Mouse (Mus musculus) neural tube, embryonic 13.5 days (tissue): ENCODE data around the gene Cdk20. TPM values are rescaled to one million over a fixed set of nuclear protein-coding genes. Genes with fewer than 3 reads are reported as not detected.

Experiments
- ATAC-seq: fragments of 200-750 bp; cut with Nextera tagmentation; 2 replicates; pipeline ENCODE4 v1.8.0; 2017; ENCODE audit warnings: low read depth, mild to moderate bottlenecking, moderate TSS enrichment, moderate library complexity
- H3K27ac ChIP-seq: fragments of 300-500 bp; sonication (generic); replicated peaks from 2 replicates; pipeline ENCODE4 v1.5.1; 2015; ENCODE audit warnings: moderate library complexity, mild to moderate bottlenecking, inconsistent platforms
- H3K27me3 ChIP-seq: fragments of 300-500 bp; sonication (generic); 2 replicates; pipeline ENCODE4 v1.6.1; 2015; ENCODE audit warnings: mild to moderate bottlenecking, inconsistent platforms
- H3K36me3 ChIP-seq: fragments of 300-500 bp; sonication (generic); 2 replicates; pipeline ENCODE4 v1.6.1; 2015; ENCODE audit warnings: mild to moderate bottlenecking, inconsistent platforms
- H3K4me1 ChIP-seq: fragments of 300-500 bp; sonication (generic); replicated peaks from 2 replicates; pipeline ENCODE4 v1.6.1; 2015; ENCODE audit warnings: inconsistent platforms
- H3K4me2 ChIP-seq: fragments of 300-500 bp; sonication (generic); 2 replicates; pipeline ENCODE4 v1.6.1; 2015; ENCODE audit warnings: inconsistent platforms, mild to moderate bottlenecking, moderate library complexity
- H3K4me3 ChIP-seq: fragments of 300-500 bp; sonication (generic); 2 replicates; pipeline ENCODE4 v1.5.1; 2015; ENCODE audit warnings: mild to moderate bottlenecking, inconsistent platforms
- H3K9ac ChIP-seq: fragments of 300-500 bp; sonication (generic); 2 replicates; pipeline ENCODE4 v1.6.1; 2015; ENCODE audit warnings: moderate library complexity, mild to moderate bottlenecking, inconsistent platforms
- H3K9me3 ChIP-seq: fragments of 300-500 bp; sonication (generic); 2 replicates; pipeline ENCODE4 v1.6.1; 2016; ENCODE audit warnings: inconsistent platforms
- WGBS: fragments of 180-500 bp; shearing (Covaris S2); methylation state at CpG from one replicate; pipeline ENCODE4 v1.1.7; 2015; 5-methylcytosine and 5-hydroxymethylcytosine counted together
- polyA plus RNA-seq: library from polyadenylated mRNA; unstranded; fragments of >200 nt; fragmentation: Nextera tagmentation; extraction: Ambion mirVana; gene quantifications from 2 replicates; pipeline ENCODE4 v1.2.1, GENCODE M21; 2015

Gene Cdk20
- polyA plus RNA-seq, 1 experiment from 2014 or later, result 16.9 TPM

GRCm38 (mm10) chr13:64458181-64458580, 26.1 kb downstream of the Cdk20 start:
- Histone ChIP-seq H3K4me1 (no peaks in the 10 kb centered on the region), H3K9ac (no peak overlapping the region), H3K36me3 (no peaks in the 10 kb centered on the region), H3K9me3 (no peaks in the 10 kb centered on the region), H3K4me2 (no peak overlapping the region), H3K4me3 (no peak overlapping the region), H3K27me3 (no peaks in the 10 kb centered on the region), H3K27ac (no peak overlapping the region)
- 92% methylated on average over 14 of the region's 14 CpGs for WGBS
- no peak for ATAC-seq

DNA sequence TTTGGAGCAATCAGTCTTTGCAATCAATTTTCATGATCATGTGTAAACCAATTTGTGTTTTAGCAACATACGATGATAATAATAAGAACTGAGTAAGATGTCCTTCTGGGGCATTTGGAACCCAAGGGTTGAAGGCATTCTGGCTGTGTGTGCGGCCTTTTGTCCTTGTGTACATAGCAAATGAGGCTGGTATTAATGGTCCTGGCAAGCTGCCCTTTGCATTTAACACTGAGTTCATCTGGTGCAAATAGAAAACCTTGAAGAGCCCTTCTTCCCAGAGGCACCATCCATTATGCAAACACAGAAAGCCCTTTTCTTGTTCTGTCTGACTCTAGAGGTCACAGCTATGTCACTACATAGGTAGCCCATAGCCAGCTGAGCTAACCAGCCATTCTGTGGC, 30.5 kb downstream of the Cdk20 start:
- H3K9ac ChIP-seq, result no peak overlapping the region
- WGBS, result 72% methylated on average over 2 of the region's 2 CpGs
- ATAC-seq, result no peak
- H3K9me3 ChIP-seq, result no peaks in the 10 kb centered on the region
- no peak overlapping the region for H3K27ac ChIP-seq
- no peaks in the 10 kb centered on the region for H3K27me3 ChIP-seq
- no peaks in the 10 kb centered on the region for H3K36me3 ChIP-seq
- H3K4me1 ChIP-seq, result no peaks in the 10 kb centered on the region
- H3K4me3 ChIP-seq, result no peak overlapping the region
- H3K4me2 ChIP-seq, result no peak overlapping the region

- 88% methylated on average over 9 of the region's 9 CpGs for WGBS
- Histone ChIP-seq H3K4me1 (no peaks in the 10 kb centered on the region), H3K9me3 (no peaks in the 10 kb centered on the region), H3K27ac (no peak overlapping the region), H3K27me3 (no peaks in the 10 kb centered on the region), H3K4me2 (no peak overlapping the region), H3K36me3 (no peaks in the 10 kb centered on the region), H3K9ac (no peak overlapping the region), H3K4me3 (no peak overlapping the region)
- ATAC-seq, result no peak
Measured at GRCm38 (mm10) chr13:64465166-64465565, 33.1 kb downstream of the Cdk20 start.

GRCm38 (mm10) chr13:64467886-64468285, 35.8 kb downstream of the Cdk20 start:
- Histone ChIP-seq H3K4me2 (no peak overlapping the region), H3K9me3 (no peaks in the 10 kb centered on the region), H3K27ac (no peak overlapping the region), H3K9ac (no peak overlapping the region), H3K4me1 (no peaks in the 10 kb centered on the region), H3K4me3 (no peak overlapping the region), H3K36me3 (no peaks in the 10 kb centered on the region), H3K27me3 (no peaks in the 10 kb centered on the region)
- no peak for ATAC-seq
- 70% methylated on average over 6 of the region's 6 CpGs for WGBS

GRCm38 (mm10) chr13:64477968-64478367, 45.9 kb downstream of the Cdk20 start:
- H3K9ac ChIP-seq, result no peak overlapping the region
- no peak overlapping the region for H3K27ac ChIP-seq
- H3K36me3 ChIP-seq, result no peaks in the 10 kb centered on the region
- no peak overlapping the region for H3K4me2 ChIP-seq
- H3K27me3 ChIP-seq, result no peaks in the 10 kb centered on the region
- ATAC-seq, result peak; percentile 50; the same call in 1 of the 2 replicates
- H3K4me3 ChIP-seq, result no peak overlapping the region
- 33% methylated on average over 4 of the region's 4 CpGs for WGBS
- no peaks in the 10 kb centered on the region for H3K9me3 ChIP-seq
- no peaks in the 10 kb centered on the region for H3K4me1 ChIP-seq

DNA sequence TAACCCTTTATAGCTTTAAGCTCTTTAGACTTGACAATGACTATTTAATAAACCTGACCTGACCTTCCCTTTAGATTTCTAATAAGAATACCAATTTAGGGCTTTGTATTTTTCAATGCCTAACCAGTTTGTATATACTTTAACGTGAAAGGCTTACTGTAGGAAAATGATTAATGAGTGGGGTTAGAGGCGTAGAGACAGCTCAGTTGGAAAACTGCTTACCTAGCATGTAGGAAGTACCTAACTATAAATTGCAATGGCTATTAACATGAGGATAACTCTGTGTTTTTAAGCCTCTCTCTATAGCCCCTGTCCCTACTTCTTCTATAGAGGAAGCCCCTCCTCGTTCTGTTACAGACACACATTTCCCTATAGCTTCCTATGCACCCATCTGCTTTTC, 47.8 kb downstream of the Cdk20 start:
- Histone ChIP-seq H3K4me1 (no peaks in the 10 kb centered on the region), H3K9ac (no peak overlapping the region), H3K4me3 (no peak overlapping the region), H3K27me3 (no peaks in the 10 kb centered on the region), H3K9me3 (no peaks in the 10 kb centered on the region), H3K36me3 (no peaks in the 10 kb centered on the region), H3K4me2 (no peak overlapping the region), H3K27ac (no peak overlapping the region)
- no peak for ATAC-seq
- 73% methylated on average over 3 of the region's 3 CpGs for WGBS

- H3K4me1 ChIP-seq, result no peaks in the 10 kb centered on the region
- 77% methylated on average over 6 of the region's 6 CpGs for WGBS
- no peaks in the 10 kb centered on the region for H3K27me3 ChIP-seq
- H3K9me3 ChIP-seq, result no peaks in the 10 kb centered on the region
- H3K27ac ChIP-seq, result no peak overlapping the region
- no peak overlapping the region for H3K4me2 ChIP-seq
- ATAC-seq, result no peak
- no peak overlapping the region for H3K4me3 ChIP-seq
- no peak overlapping the region for H3K9ac ChIP-seq
- H3K36me3 ChIP-seq, result no peaks in the 10 kb centered on the region
Measured at GRCm38 (mm10) chr13:64489886-64490285, 57.8 kb downstream of the Cdk20 start.

Other genes with a start within 250 kb of the Cdk20 start
- gene Cdc14b, start 157.0 kb upstream of the Cdk20 start, polyA plus RNA-seq, result 3.4 and 4.6 TPM in 2 replicates
- gene Aaed1, start 119.6 kb upstream of the Cdk20 start, polyA plus RNA-seq, result 17.8 and 20.9 TPM in 2 replicates
- gene Ctsl, start 61.4 kb upstream of the Cdk20 start, polyA plus RNA-seq, result 169 and 171 TPM in 2 replicates
- gene Fam240b, start 65.5 kb downstream of the Cdk20 start, polyA plus RNA-seq, result not detected in 2 replicates